Mouse (Mus musculus): Measurements from ENCODE around the gene Tbc1d8. TPM values are rescaled to one million over a fixed set of nuclear protein-coding genes. Genes with fewer than 3 reads are reported as not detected.

Tbc1d8 gene
- total and polyA plus RNA-seq, 3 experiments: 1.5 to 2.4 TPM; not detected in 1

GRCm38 (mm10) chr1:39525763-39526162, 47.2 kb upstream of the Tbc1d8 start:
- H3K9me3 ChIP-seq (replicated peaks; ENCODE audit: insufficient read depth, low read length): no peaks in the 10 kb centered on the region
- H3K4me1 ChIP-seq (ENCODE audit: control insufficient read depth in 1 of 2, insufficient read depth in 2 of 2, low read length in 2 of 2): no peaks in the 10 kb centered on the region
- TF ChIP-seq ZMIZ1 (IDR thresholded peaks at IDR 0.05; ENCODE audit: low read depth, low read length) (no peak), JUND (IDR thresholded peaks at IDR 0.05; ENCODE audit: low read depth, low read length) (no peak), GABPA (IDR thresholded peaks at IDR 0.05; ENCODE audit: low read depth, low read length) (no peak), CHD2 (IDR thresholded peaks at IDR 0.05; ENCODE audit: low read length) (no peak), POLR2A (IDR thresholded peaks at IDR 0.05; ENCODE audit: control insufficient read depth in 1 of 2, insufficient read depth in 1 of 2, low read depth in 1 of 2, low read length in 2 of 2, poor library complexity in 1 of 2) (no peak), ZC3H11A (IDR thresholded peaks at IDR 0.05; ENCODE audit: low read depth, low read length) (no peak), SMC3 (IDR thresholded peaks at IDR 0.05; ENCODE audit: low read depth, low read length) (no peak)
- no peaks in the 10 kb centered on the region for H3K79me2 ChIP-seq (ENCODE audit: control insufficient read depth, insufficient read depth, low read length, poor library complexity)
- no peaks in the 10 kb centered on the region; a peak in 1 of 4 replicates for H3K27me3 ChIP-seq (ENCODE audit: control insufficient read depth in 1 of 2, insufficient read depth in 2 of 2, low read length in 2 of 2)
- no peak overlapping the region for H3K4me3 ChIP-seq (ENCODE audit: control insufficient read depth in 1 of 2, insufficient read depth in 1 of 2, low read depth in 2 of 2, low read length in 2 of 2)
- H3K9ac ChIP-seq (ENCODE audit: control insufficient read depth, low read depth, low read length, poor library complexity, severe bottlenecking): no peak overlapping the region
- H3K27ac ChIP-seq (ENCODE audit: control insufficient read depth, low read depth, low read length): no peak overlapping the region
- DNase-seq (ENCODE audit: low read depth, low spot score): no peak
- H3K36me3 ChIP-seq (ENCODE audit: control insufficient read depth in 1 of 2, insufficient read depth in 2 of 2, low read length in 2 of 2): 0 out of 4 replicates have a peak, but pooled peaks cover 0 to 2% of the 10 kb centered on the region in 2 experiments

GRCm38 (mm10) chr1:39522519-39522918, 44.0 kb upstream of the Tbc1d8 start:
- Histone ChIP-seq H3K9ac (ENCODE audit: control insufficient read depth, low read depth, low read length, poor library complexity, severe bottlenecking) (no peak overlapping the region), H3K36me3 (ENCODE audit: control insufficient read depth in 1 of 2, insufficient read depth in 2 of 2, low read length in 2 of 2) (no peaks in the 10 kb centered on the region), H3K27ac (ENCODE audit: control insufficient read depth, low read depth, low read length) (no peak overlapping the region), H3K4me1 (ENCODE audit: control insufficient read depth in 1 of 2, insufficient read depth in 2 of 2, low read length in 2 of 2) (no peaks in the 10 kb centered on the region), H3K4me3 (ENCODE audit: control insufficient read depth in 1 of 2, insufficient read depth in 1 of 2, low read depth in 2 of 2, low read length in 2 of 2) (no peak overlapping the region), H3K9me3 (replicated peaks; ENCODE audit: insufficient read depth, low read length) (no peaks in the 10 kb centered on the region), H3K79me2 (ENCODE audit: control insufficient read depth, insufficient read depth, low read length, poor library complexity) (no peaks in the 10 kb centered on the region), H3K27me3 (ENCODE audit: control insufficient read depth in 1 of 2, insufficient read depth in 2 of 2, low read length in 2 of 2) (no peaks in the 10 kb centered on the region; a peak in 1 of 4 replicates)
- peak; percentile 63 for DNase-seq (ENCODE audit: low read depth, low spot score)
- TF ChIP-seq RAD21 (IDR thresholded peaks at IDR 0.05; ENCODE audit: low read depth, low read length) (peak; percentile 83), POLR2AphosphoS2 (IDR thresholded peaks at IDR 0.05; ENCODE audit: low read length) (no peak), ZC3H11A (IDR thresholded peaks at IDR 0.05; ENCODE audit: low read depth, low read length) (peak; percentile 78), JUND (IDR thresholded peaks at IDR 0.05; ENCODE audit: low read depth, low read length) (0 out of 2 replicates have a peak, but pooled peaks have one; percentile 9), SMC3 (IDR thresholded peaks at IDR 0.05; ENCODE audit: low read depth, low read length) (peak; percentile 86), CTCF (IDR thresholded peaks at IDR 0.05 in 2 of 3, conservative IDR thresholded peaks at IDR 0.05 in 1 of 3; ENCODE audit: control insufficient read depth in 1 of 3, insufficient read depth in 1 of 3, low read depth in 2 of 3, low read length in 3 of 3, poor library complexity in 1 of 3, severe bottlenecking in 1 of 3) (peak; percentile 51 to 85 (median 67))

GRCm38 (mm10) chr1:39521326-39521725, 42.8 kb upstream of the Tbc1d8 start:
- Histone ChIP-seq H3K79me2 (ENCODE audit: control insufficient read depth, insufficient read depth, low read length, poor library complexity) (no peaks in the 10 kb centered on the region), H3K4me3 (ENCODE audit: control insufficient read depth in 1 of 2, insufficient read depth in 1 of 2, low read depth in 2 of 2, low read length in 2 of 2) (no peak overlapping the region), H3K4me1 (ENCODE audit: control insufficient read depth in 1 of 2, insufficient read depth in 2 of 2, low read length in 2 of 2) (no peaks in the 10 kb centered on the region), H3K36me3 (ENCODE audit: control insufficient read depth in 1 of 2, insufficient read depth in 2 of 2, low read length in 2 of 2) (no peaks in the 10 kb centered on the region), H3K27me3 (ENCODE audit: control insufficient read depth in 1 of 2, insufficient read depth in 2 of 2, low read length in 2 of 2) (no peaks in the 10 kb centered on the region; a peak in 1 of 4 replicates), H3K27ac (ENCODE audit: control insufficient read depth, low read depth, low read length) (no peak overlapping the region), H3K9me3 (replicated peaks; ENCODE audit: insufficient read depth, low read length) (no peaks in the 10 kb centered on the region), H3K9ac (ENCODE audit: control insufficient read depth, low read depth, low read length, poor library complexity, severe bottlenecking) (no peak overlapping the region)
- no peak for DNase-seq (ENCODE audit: low read depth, low spot score)
- TF ChIP-seq POLR2AphosphoS5 (IDR thresholded peaks at IDR 0.05; ENCODE audit: borderline replicate concordance, low read depth, low read length) (no peak), MYC (IDR thresholded peaks at IDR 0.05; ENCODE audit: low read depth, low read length) (no peak), KAT2A (conservative IDR thresholded peaks at IDR 0.05; ENCODE audit: low read depth, low read length) (no peak), TAL1 (IDR thresholded peaks at IDR 0.05; ENCODE audit: low read length) (no peak), POLR2A (IDR thresholded peaks at IDR 0.05; ENCODE audit: control insufficient read depth in 1 of 2, insufficient read depth in 1 of 2, low read depth in 1 of 2, low read length in 2 of 2, poor library complexity in 1 of 2) (no peak), POLR2AphosphoS2 (IDR thresholded peaks at IDR 0.05; ENCODE audit: low read length) (no peak), HCFC1 (IDR thresholded peaks at IDR 0.05; ENCODE audit: low read depth, low read length) (no peak), MAFK (IDR thresholded peaks at IDR 0.05; ENCODE audit: borderline replicate concordance, low read depth, low read length) (no peak), NELFE (IDR thresholded peaks at IDR 0.05; ENCODE audit: low read depth, low read length) (no peak)
